Mouse (Mus musculus): ENCODE measurements around the gene Acbd4. TPM values are rescaled to one million over a fixed set of nuclear protein-coding genes. Genes with fewer than 3 reads are reported as not detected.

The Acbd4 gene
- polyA plus RNA-seq, 1 experiment from 2014 or later, result 13.3 TPM

DNA sequence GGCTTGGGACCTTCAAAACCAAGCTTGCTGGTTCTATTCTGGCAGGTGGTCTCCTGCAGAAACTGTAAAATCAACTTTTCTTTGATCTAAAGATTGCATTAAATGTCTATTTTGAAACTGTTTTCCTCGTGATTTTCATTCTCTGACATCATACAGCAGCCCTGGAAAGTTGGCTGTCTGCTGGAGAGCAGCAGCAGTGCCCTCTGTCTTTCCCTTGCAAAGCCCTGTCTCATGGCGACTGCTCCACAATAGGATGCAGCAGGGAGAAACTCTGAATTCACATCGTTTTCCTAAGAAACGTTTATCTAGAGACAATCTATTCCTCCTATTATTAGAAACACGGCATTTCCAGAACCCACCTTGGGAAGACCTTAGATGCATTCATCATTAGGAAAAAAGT, 18.1 kb downstream of the Acbd4 start:
- Histone ChIP-seq H3K4me3 (ENCODE audit: control insufficient read depth in 1 of 2, insufficient read depth in 1 of 2, low read depth in 1 of 2, low read length in 2 of 2) (no peak overlapping the region), H3K4me2 (ENCODE audit: low read length) (no peak overlapping the region), H3K27ac (replicated peaks in 1 of 2; ENCODE audit: control insufficient read depth in 1 of 2, insufficient read depth in 1 of 2, low read depth in 2 of 2, low read length in 2 of 2) (no peak overlapping the region)

DNA sequence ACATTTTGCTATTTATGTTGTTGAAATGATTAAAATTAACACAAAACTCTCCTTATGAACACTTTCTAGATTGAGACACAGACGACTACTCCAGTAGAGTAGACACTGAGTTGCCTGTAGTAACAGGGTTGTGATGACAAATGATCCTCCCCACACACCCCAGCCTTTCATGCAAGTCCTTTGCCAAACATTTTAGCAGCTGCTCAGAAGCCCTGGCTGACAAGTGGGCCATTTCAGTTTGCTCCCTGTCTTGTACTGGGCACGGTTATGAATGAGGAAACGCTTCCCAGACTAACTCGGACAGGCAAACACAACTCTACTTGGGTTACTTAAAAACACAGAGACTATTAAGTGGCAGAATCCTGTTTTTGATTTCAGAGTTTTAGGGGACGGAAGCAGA, 18.8 kb downstream of the Acbd4 start:
- Histone ChIP-seq H3K36me3 (ENCODE audit: control insufficient read depth, insufficient read depth, low read length) (no peaks in the 10 kb centered on the region), H3K9ac (ENCODE audit: low read length) (no peak overlapping the region), H3K4me2 (ENCODE audit: low read length) (no peak overlapping the region), H3K27ac (replicated peaks in 1 of 2; ENCODE audit: control insufficient read depth in 1 of 2, insufficient read depth in 1 of 2, low read depth in 2 of 2, low read length in 2 of 2) (no peak overlapping the region), H3K4me3 (ENCODE audit: control insufficient read depth in 1 of 2, insufficient read depth in 1 of 2, low read depth in 1 of 2, low read length in 2 of 2) (no peak overlapping the region), H3K9me3 (ENCODE audit: control insufficient read depth, low read length) (no peaks in the 10 kb centered on the region), H3K4me1 (ENCODE audit: control insufficient read depth in 2 of 2, insufficient read depth in 2 of 2, low read length in 2 of 2) (peaks cover 0 to 6% of the 10 kb centered on the region in 2 experiments; a peak in 2 of 4 replicates), H3K27me3 (ENCODE audit: control insufficient read depth, insufficient read depth, low read length) (no peaks in the 10 kb centered on the region)
- WGBS, result 38% methylated on average over 5 of the region's 5 CpGs
- ATAC-seq (ENCODE audit: insufficient number of reproducible peaks, insufficient read depth, low FRiP score, low read depth), result no peak

More for the DNA sequence above, 18.1 kb downstream of the Acbd4 start:
- no peak for ATAC-seq (ENCODE audit: insufficient number of reproducible peaks, insufficient read depth, low FRiP score, low read depth)
- no peaks in the 10 kb centered on the region for H3K9me3 ChIP-seq (ENCODE audit: control insufficient read depth, low read length)
- WGBS, result 42% methylated on average over 5 of the region's 5 CpGs
- peaks cover 4 to 9% of the 10 kb centered on the region in 2 experiments for H3K4me1 ChIP-seq (ENCODE audit: control insufficient read depth in 2 of 2, insufficient read depth in 2 of 2, low read length in 2 of 2)
- no peaks in the 10 kb centered on the region for H3K27me3 ChIP-seq (ENCODE audit: control insufficient read depth, insufficient read depth, low read length)
- H3K9ac ChIP-seq (ENCODE audit: low read length), result no peak overlapping the region
- H3K36me3 ChIP-seq (ENCODE audit: control insufficient read depth, insufficient read depth, low read length), result no peaks in the 10 kb centered on the region

DNA sequence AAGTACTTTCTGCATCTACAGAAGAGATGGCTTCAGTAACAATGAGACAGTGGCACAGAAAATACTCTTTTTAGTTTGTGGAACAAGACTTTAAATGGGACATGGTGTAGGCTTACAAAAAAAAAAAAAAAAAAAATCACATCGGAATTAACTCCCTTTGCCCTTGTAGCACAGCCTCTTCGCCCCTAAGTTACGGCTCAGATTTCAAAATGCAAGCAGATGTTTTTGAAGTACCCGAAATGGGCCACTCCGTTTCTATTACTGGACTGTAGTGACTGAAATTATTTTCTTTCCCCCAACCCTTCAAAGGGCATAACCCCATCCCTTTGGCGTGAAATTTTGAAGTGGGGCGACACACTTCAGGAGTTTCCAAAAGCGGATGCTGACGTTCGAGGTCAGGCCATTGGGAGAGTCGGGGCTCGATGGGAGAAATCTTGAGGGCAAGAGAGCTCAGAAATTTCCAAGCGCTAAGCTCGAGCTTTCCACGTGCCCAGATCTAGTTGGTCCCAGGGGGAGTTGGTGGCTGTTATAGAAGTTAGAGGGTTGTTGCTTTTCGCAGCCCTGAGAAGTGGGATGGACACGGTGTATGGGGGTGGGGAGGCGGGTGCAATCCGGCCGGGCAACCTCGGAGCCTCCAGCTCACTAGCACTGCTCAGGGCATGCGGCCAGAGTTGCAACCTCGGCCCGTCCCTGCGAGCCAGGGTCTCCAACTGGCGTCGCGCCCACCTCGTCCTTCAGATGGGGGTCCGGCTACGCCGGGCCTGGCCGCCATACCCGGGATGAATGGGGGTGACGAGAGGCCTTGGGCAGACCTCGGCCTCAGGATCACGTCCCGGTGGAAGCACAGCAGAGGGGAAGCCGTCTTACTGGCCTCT, 30.5 kb downstream of the Acbd4 start, which contains the start of gene Hexim2:
Gene Hexim2, plus strand, starts transcription at position 729 of the 875 bp plus-strand sequence.
- peak within 1 kb of the TSS; percentile 84 for H3K4me2 ChIP-seq (ENCODE audit: low read length)
- H3K9ac ChIP-seq (ENCODE audit: low read length), result peak within 1 kb of the TSS; percentile 100
- ATAC-seq (ENCODE audit: insufficient number of reproducible peaks, insufficient read depth, low FRiP score, low read depth), result peak; percentile 70
- H3K4me3 ChIP-seq (ENCODE audit: control insufficient read depth in 1 of 2, insufficient read depth in 1 of 2, low read depth in 1 of 2, low read length in 2 of 2), result peak within 1 kb of the TSS; percentile 85 to 98
- H3K36me3 ChIP-seq (ENCODE audit: control insufficient read depth, insufficient read depth, low read length), result no peaks in the 10 kb centered on the region
- H3K27me3 ChIP-seq (ENCODE audit: control insufficient read depth, insufficient read depth, low read length), result no peaks in the 10 kb centered on the region
- H3K27ac ChIP-seq (replicated peaks in 1 of 2; ENCODE audit: control insufficient read depth in 1 of 2, insufficient read depth in 1 of 2, low read depth in 2 of 2, low read length in 2 of 2), result peak within 1 kb of the TSS; percentile 96 to 100
- WGBS, result under 1% methylated on average over 35 of the region's 39 CpGs
- H3K9me3 ChIP-seq (ENCODE audit: control insufficient read depth, low read length), result no peaks in the 10 kb centered on the region
- H3K4me1 ChIP-seq (ENCODE audit: control insufficient read depth in 2 of 2, insufficient read depth in 2 of 2, low read length in 2 of 2), result peaks cover 10 to 32% of the 10 kb centered on the region in 2 experiments

DNA sequence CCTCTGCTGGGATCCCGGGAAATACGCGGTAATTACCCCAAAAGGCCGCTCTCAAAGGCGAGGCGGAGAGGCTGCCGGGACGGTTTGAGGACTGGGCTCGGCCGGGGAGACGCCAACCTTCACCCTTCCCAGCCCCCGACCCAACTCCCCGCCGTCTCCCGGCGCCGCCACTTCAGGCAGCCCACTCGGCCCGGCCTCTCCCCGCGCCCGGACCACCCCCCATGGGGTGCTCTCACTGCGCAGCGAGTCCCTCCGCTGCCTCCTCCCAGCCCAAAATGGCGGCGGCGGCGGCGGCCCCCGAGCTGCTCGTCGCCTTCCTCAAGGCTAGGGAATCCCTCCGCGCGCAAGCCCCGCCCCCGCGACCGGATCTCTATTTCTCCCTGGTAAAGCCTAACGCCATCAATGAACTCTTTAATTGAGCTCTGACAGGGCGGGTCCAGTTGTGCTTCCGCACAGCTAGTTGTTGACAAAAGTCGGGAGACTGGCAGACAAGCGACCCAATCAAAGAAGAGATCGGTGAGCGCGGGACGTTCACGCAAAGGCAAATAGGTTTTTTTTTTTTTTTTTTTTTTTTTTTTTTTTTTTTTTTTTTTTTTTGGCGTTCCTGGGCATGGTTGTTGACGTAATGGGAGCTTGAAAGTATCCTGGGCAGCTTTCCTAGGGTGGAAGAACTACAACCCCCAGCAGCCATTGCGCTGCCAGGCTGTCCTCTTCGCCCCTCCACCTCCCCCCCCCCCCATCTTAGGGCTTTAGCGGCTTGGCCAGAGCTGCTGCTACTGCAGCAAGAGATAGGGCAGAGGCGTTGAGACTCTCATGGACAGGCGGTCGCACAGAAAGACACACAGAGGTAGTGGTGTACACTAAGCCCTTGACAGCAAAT, 31.3 kb downstream of the Acbd4 start:
- peaks cover 10 to 32% of the 10 kb centered on the region in 2 experiments for H3K4me1 ChIP-seq (ENCODE audit: control insufficient read depth in 2 of 2, insufficient read depth in 2 of 2, low read length in 2 of 2)
- no peaks in the 10 kb centered on the region for H3K36me3 ChIP-seq (ENCODE audit: control insufficient read depth, insufficient read depth, low read length)
- H3K27ac ChIP-seq (replicated peaks in 1 of 2; ENCODE audit: control insufficient read depth in 1 of 2, insufficient read depth in 1 of 2, low read depth in 2 of 2, low read length in 2 of 2), result peak overlapping the region; percentile 96 to 100
- H3K9me3 ChIP-seq (ENCODE audit: control insufficient read depth, low read length), result no peaks in the 10 kb centered on the region
- H3K4me2 ChIP-seq (ENCODE audit: low read length), result peak overlapping the region; percentile 84
- under 1% methylated on average over 57 of the region's 58 CpGs for WGBS
- ATAC-seq (ENCODE audit: insufficient number of reproducible peaks, insufficient read depth, low FRiP score, low read depth), result peak; percentile 87
- peak overlapping the region; percentile 85 to 98 for H3K4me3 ChIP-seq (ENCODE audit: control insufficient read depth in 1 of 2, insufficient read depth in 1 of 2, low read depth in 1 of 2, low read length in 2 of 2)
- no peaks in the 10 kb centered on the region for H3K27me3 ChIP-seq (ENCODE audit: control insufficient read depth, insufficient read depth, low read length)
- peak overlapping the region; percentile 100 for H3K9ac ChIP-seq (ENCODE audit: low read length)

DNA sequence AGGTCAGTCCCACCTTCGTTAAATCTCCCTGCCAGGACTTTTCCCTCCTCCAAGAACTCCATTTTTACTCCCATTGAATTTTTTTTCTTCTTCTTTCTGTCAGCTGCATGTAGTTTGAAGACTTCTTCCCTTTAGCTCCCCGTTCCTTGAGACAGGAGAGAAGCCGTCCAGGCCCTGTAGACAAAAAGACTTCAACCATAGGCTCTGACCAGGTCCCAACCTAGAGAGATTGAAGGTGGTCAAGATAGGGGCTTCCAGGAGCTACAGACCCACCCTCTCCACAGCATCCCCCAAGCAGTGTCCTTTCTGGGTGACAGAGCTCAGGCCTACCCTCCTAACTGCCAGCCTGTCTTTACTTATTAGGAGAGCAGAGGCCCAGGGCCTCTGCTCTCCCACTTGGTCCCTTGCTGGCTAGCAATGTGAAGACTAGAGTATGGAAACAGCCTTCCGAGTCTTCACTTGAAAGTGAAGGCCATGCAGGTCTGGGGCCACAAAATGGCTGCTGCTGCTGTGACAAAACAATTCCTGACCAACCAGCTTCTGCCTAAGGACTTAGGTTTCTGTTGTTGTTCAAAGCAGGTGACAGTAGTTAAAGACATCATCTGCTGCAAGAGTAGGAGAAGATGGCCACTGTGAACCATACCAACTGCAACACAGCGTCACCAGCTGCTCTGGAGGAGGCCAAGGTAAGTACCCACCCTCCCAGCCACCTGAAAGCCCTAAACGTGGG, 32.1 kb downstream of the Acbd4 start:
- 51% methylated on average over 6 of the region's 6 CpGs for WGBS
- Histone ChIP-seq H3K36me3 (ENCODE audit: control insufficient read depth, insufficient read depth, low read length) (no peaks in the 10 kb centered on the region), H3K27ac (replicated peaks in 1 of 2; ENCODE audit: control insufficient read depth in 1 of 2, insufficient read depth in 1 of 2, low read depth in 2 of 2, low read length in 2 of 2) (peak overlapping the region; percentile 87), H3K4me3 (ENCODE audit: control insufficient read depth in 1 of 2, insufficient read depth in 1 of 2, low read depth in 1 of 2, low read length in 2 of 2) (peak overlapping the region; percentile 30 to 43), H3K27me3 (ENCODE audit: control insufficient read depth, insufficient read depth, low read length) (no peaks in the 10 kb centered on the region), H3K9ac (ENCODE audit: low read length) (peak overlapping the region; percentile 77), H3K4me2 (ENCODE audit: low read length) (peak overlapping the region; percentile 65), H3K4me1 (ENCODE audit: control insufficient read depth in 2 of 2, insufficient read depth in 2 of 2, low read length in 2 of 2) (peaks cover 10 to 32% of the 10 kb centered on the region in 2 experiments), H3K9me3 (ENCODE audit: control insufficient read depth, low read length) (no peaks in the 10 kb centered on the region)
- no peak for ATAC-seq (ENCODE audit: insufficient number of reproducible peaks, insufficient read depth, low FRiP score, low read depth)

DNA sequence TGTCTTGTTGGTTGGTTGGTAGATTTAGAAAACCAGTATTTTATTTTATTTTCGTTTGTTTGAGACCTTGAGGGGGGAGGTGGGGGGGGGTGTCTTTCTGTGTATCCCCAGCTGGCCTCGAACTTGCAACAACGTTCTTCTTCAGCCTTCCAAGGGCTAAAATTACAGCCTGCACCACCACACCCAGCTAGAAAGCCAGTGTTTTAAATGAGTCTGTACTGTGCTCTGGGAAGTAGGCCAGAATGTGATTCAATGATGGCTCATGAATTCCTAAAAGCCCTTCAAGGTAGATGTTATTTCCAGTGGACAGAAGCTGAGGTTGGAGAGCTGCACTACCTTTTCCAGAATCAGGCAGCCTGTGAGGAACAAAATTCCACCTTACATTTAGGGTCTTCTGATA, 32.7 kb downstream of the Acbd4 start:
- Histone ChIP-seq H3K27me3 (ENCODE audit: control insufficient read depth, insufficient read depth, low read length) (no peaks in the 10 kb centered on the region), H3K9me3 (ENCODE audit: control insufficient read depth, low read length) (no peaks in the 10 kb centered on the region), H3K27ac (replicated peaks in 1 of 2; ENCODE audit: control insufficient read depth in 1 of 2, insufficient read depth in 1 of 2, low read depth in 2 of 2, low read length in 2 of 2) (peak overlapping the region; percentile 10 to 87; a peak in 1 of 4 replicates), H3K4me2 (ENCODE audit: low read length) (no peak overlapping the region; the same call in 1 of the 2 replicates), H3K4me3 (ENCODE audit: control insufficient read depth in 1 of 2, insufficient read depth in 1 of 2, low read depth in 1 of 2, low read length in 2 of 2) (no peak overlapping the region), H3K4me1 (ENCODE audit: control insufficient read depth in 2 of 2, insufficient read depth in 2 of 2, low read length in 2 of 2) (peaks cover 10 to 32% of the 10 kb centered on the region in 2 experiments), H3K9ac (ENCODE audit: low read length) (no peak overlapping the region; the same call in 1 of the 2 replicates), H3K36me3 (ENCODE audit: control insufficient read depth, insufficient read depth, low read length) (peaks cover 6% of the 10 kb centered on the region)
- ATAC-seq (ENCODE audit: insufficient number of reproducible peaks, insufficient read depth, low FRiP score, low read depth), result no peak
- 80% methylated on average over 3 of the region's 3 CpGs for WGBS

Data from heart, embryonic 14.5 days (tissue).